Mouse (Mus musculus) left cerebral cortex, postnatal 25 days (tissue): ENCODE measurements around the gene Dgcr2. TPM values are rescaled to one million over a fixed set of nuclear protein-coding genes. Genes with fewer than 3 reads are reported as not detected.

Experiments used
- DNase-seq, 2 experiments: peaks; one replicate each; pipeline ENCODE4 v3.0.0; 2022; ENCODE audit warnings: low spot score in 2 of 2, mixed read lengths in 1 of 2
- intact Hi-C: fragments of 180-260 bp; cut with DNase I; formaldehyde crosslinking; loops from one replicate; pipeline ENCODE4 v1.15.1; 2025
- total RNA-seq, 2 experiments: library from RNA; stranded (reverse); gene quantifications; 2 replicates each; pipeline ENCODE4 v1.2.3; 2021

Dgcr2 gene
- total RNA-seq, 2 experiments from 2014 or later, result 98.0 to 102 TPM

GRCm38 (mm10) chr16:17796971-17797811 lies 101.2 kb downstream of the Dgcr2 start, which contains the start of gene Scarf2:
Scarf2 (plus strand) TSS chr16:17797282.
- intact Hi-C loops, result no loop called here
- no peak for DNase-seq

GRCm38 (mm10) chr16:17796519-17796918 lies 101.8 kb downstream of the Dgcr2 start:
- DNase-seq, result no peak
- intact Hi-C loops, result no loop called here

- intact Hi-C loops, result no loop called here
- DNase-seq, result no peak
Measured at GRCm38 (mm10) chr16:17795643-17796042, 102.7 kb downstream of the Dgcr2 start.

GRCm38 (mm10) chr16:17794047-17794446 lies 104.3 kb downstream of the Dgcr2 start:
- DNase-seq, result peak in 1 of 2 experiments; percentile 72
- intact Hi-C loops, result no loop called here

GRCm38 (mm10) chr16:17792728-17793127 lies 105.6 kb downstream of the Dgcr2 start:
- no peak for DNase-seq
- intact Hi-C loops, result no loop called here

Other genes with a start within 250 kb of the Dgcr2 start
- gene Med15, start 165.7 kb downstream of the Dgcr2 start, total RNA-seq, result 10 to 100 TPM; 66.3 to 69.1 TPM
- 100 to 1,000 TPM in 1 of 2 experiments, 10 to 100 TPM in 1; 87.8 to 101 TPM for gene Klhl22, start 138.9 kb downstream of the Dgcr2 start, total RNA-seq
- gene Scarf2, start 101.3 kb downstream of the Dgcr2 start, total RNA-seq, result 1 to 10 TPM; 2.9 to 3.2 TPM
- 1 to 10 TPM; 4.7 to 5.4 TPM for gene B830017H08Rik, start 65.4 kb downstream of the Dgcr2 start, total RNA-seq
- 10 to 100 TPM; 12.3 to 13.8 TPM for gene Car15, start 60.2 kb downstream of the Dgcr2 start, total RNA-seq
- gene Gm20518, start 6.9 kb downstream of the Dgcr2 start, total RNA-seq, result 1 to 10 TPM; 1.9 to 2.9 TPM
- under 1 TPM in 1 of 2 experiments, not detected in 1; 0.09 TPM for gene Tssk1, start 4.3 kb downstream of the Dgcr2 start, total RNA-seq
- not detected for gene Tssk2, start 75 bp upstream of the Dgcr2 start, total RNA-seq
- 10 to 100 TPM; 28.7 to 30.1 TPM for gene Ess2, start 12.8 kb upstream of the Dgcr2 start, total RNA-seq
- not detected for gene Gsc2, start 16.5 kb upstream of the Dgcr2 start, total RNA-seq
- 10 to 100 TPM; 39.5 to 46.0 TPM for gene Slc25a1, start 29.7 kb upstream of the Dgcr2 start, total RNA-seq
- not detected for gene Vpreb2, start 81.9 kb upstream of the Dgcr2 start, total RNA-seq
- gene Dgcr6, start 154.3 kb upstream of the Dgcr2 start, total RNA-seq, result 10 to 100 TPM; 82.6 to 91.8 TPM
- gene Prodh, start 191.6 kb upstream of the Dgcr2 start, total RNA-seq, result 10 to 100 TPM; 34.1 to 36.7 TPM
- gene Rtn4r, start 229.1 kb upstream of the Dgcr2 start, total RNA-seq, result 100 to 1,000 TPM; 119 to 138 TPM